Mouse (Mus musculus): ENCODE results near the gene Maf.

DNA sequence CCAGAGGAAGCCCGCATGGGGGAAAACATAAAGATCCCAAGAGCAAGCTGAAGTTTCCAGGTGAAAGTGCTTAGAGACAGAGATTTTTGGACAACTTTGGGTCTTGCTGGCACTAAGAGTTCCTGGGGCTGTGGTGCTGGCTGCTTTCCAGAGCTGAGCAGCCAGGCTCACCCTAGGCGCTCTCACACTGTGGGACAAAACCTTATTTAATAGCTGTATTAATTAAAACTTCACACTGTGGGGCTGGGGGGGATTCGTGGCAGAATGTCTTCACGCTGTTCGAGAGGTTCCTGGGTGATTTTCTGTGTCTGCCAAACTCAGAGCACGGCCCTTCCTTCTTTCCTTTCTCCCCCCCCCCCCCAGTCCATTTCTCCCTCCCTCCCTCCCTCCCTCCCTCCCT lies 24.8 kb upstream of the Maf start:
- TF ChIP-seq GATA1 (IDR thresholded peaks at IDR 0.05; ENCODE audit: low read length), result no peak
- no peak for TF ChIP-seq TAL1 (IDR thresholded peaks at IDR 0.05; ENCODE audit: low read length)

All from erythroblast, embryonic 14.5 days (primary cell).